Mouse (Mus musculus): Measurements from ENCODE around the gene Chd8.
"Not testable (repeated sequence)": the region's sequence is repeated elsewhere in the genome, so short reads cannot be mapped to it uniquely, and the experiment has no call there.

DNA sequence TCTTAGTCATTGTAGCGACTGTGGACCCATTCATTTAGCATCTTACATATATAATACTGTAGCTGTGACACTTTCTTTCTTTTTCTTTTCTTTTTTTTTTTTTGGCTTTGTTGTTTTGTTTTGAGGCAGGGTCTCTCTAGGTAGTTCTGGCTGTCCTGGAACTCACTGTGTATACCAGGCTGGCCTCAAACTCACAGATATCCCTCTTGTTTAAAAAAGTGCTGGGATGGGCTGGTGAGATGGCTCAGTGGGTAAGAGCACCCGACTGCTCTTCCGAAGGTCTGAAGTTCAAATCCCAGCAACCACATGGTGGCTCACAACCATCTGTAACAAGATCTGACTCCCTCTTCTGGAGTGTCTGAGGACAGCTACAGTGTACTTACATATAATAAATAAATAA is 45.9 kb upstream of the Chd8 start:
- TF ChIP-seq CTCF (IDR thresholded peaks at IDR 0.05; ENCODE audit: extremely low read depth, insufficient read length, insufficient replicate concordance, low read depth, low read length); POLR2A (IDR thresholded peaks at IDR 0.05; ENCODE audit: low read depth, low read length): not testable (repeated sequence)

Data from small intestine, adult 2 months (tissue).